Mouse (Mus musculus) spleen, postnatal 14 days (tissue): ENCODE measurements around the gene St6galnac3.
A peak's percentile ranks its signal among the peaks of the same experiment; 100 is the strongest.

Experiments used
- DNase-seq, 2 experiments: peaks; one replicate each; pipeline ENCODE4 v3.0.0; 2021 to 2022; ENCODE audit warnings: low spot score in 2 of 2

Gene St6galnac3

GRCm38 (mm10) chr3:153291406-153292045 lies 433.4 kb downstream of the St6galnac3 start:
- no peak for DNase-seq

DNA sequence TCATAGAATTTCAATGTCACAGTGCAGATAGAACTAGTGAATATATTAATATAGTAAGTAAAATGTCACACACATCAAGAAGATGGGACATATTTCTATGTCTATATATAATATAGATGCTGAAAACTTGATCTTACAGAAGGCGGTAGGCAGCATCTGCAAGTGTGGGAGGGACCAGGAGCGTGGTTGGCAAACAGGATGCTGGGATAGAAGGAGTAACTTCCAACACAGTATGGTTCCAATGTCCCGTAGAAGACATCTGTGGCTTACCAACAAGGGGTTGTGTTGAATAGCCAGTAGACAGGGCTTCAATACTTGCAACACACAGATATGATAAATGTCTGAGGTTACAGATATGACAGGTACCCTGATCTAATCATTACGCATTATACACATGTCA lies 435.0 kb downstream of the St6galnac3 start:
- no peak for DNase-seq

DNA sequence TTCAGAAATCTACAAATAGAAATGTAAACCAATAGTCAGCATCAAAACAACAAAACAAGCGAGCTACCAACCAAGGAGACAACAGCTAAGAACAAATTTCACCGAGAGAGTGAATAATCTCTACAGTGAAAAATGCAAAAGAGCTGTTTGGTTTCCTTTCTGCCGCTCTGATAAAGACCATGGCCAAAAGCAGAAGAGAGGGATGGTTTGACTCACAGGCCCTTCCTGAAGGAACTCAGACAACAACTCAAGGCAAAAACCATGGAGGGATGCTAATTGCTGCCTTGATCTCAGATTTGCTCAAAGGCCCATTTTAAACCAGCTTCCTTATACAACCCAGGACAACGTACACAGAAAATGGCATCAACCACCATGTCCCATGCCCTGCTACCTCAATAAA lies 437.4 kb downstream of the St6galnac3 start:
- DNase-seq, result no peak

DNA sequence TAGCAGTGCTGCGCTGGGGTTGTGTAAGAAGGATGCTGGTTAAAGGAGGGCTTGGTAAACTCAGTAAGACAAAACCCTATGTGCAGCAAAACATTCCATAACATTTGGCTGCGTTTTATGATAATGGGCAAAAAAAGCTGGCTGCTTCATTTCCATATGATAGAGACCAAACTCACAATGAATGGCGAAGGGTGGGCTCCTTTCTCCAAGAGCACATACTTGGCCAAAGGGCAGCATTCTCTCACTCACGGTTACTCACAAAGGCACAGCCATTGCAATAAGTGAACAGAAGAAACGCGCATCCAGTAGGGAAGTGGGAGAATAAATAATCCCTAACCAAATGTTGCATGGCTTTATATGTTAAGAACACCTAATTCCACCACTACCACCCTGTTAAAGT lies 437.9 kb downstream of the St6galnac3 start:
- DNase-seq, result no peak

- DNase-seq, result no peak
These were observed 442.7 kb downstream of the St6galnac3 start for GRCm38 (mm10) chr3:153282123-153282765.

- DNase-seq, result no peak
These were observed 446.7 kb downstream of the St6galnac3 start for GRCm38 (mm10) chr3:153278249-153278648.

GRCm38 (mm10) chr3:153277389-153277999 lies 447.5 kb downstream of the St6galnac3 start:
- DNase-seq, result no peak

DNA sequence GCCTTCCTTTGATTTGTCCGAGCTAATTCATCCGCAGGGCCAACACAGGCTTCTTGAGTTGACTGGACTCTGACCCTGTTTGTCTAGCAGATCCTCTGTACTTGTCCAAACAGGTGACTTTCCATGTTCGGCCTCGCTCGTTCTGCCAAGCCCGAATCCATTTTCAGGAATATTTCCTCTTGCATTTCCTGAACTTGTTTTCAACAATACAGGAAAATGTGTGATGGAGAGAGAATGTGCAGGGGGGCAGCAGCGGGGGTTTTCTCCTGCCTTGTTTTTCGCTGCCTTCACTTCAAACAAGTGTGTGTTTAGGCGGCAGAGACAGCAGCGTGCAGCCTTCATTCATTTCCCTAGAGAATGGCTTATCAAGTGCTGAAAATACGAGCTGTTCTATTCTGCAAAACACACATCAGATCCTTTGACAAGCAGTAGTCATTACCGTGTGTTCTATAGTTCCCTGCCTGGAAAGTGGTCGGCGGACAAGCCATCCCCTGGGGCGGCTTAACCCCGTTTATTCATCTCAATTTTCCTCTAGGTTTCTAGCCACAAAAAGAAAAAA lies 448.1 kb downstream of the St6galnac3 start:
- no peak for DNase-seq

- DNase-seq, result no peak
These were observed 448.7 kb downstream of the St6galnac3 start for GRCm38 (mm10) chr3:153276101-153276829.

GRCm38 (mm10) chr3:153272241-153272640 lies 452.7 kb downstream of the St6galnac3 start:
- DNase-seq, result no peak

DNA sequence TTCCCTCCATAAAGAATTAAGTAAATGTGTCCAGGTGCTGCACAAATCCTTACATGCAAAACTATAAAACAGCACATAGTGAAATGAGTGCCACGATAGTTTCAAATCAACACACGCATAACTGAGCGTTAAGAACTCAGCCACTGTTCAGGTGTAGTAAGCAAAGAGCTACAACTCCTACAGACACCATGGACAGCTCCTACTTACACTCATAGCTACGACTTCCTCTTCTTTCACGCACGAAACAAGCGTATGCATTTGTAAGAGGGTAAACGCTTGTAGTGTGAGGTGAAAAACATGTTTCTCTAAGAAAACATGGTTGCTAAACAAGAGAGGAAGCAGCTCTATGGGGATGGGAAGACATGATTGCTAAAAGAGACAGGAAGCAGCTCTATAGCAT lies 457.6 kb downstream of the St6galnac3 start:
- DNase-seq, result no peak

GRCm38 (mm10) chr3:153261985-153262384 lies 463.0 kb downstream of the St6galnac3 start:
- DNase-seq, result no peak

GRCm38 (mm10) chr3:153260225-153260933 lies 464.6 kb downstream of the St6galnac3 start:
- no peak for DNase-seq

- DNase-seq, result no peak
These were observed 469.1 kb downstream of the St6galnac3 start for GRCm38 (mm10) chr3:153255910-153256309.

DNA sequence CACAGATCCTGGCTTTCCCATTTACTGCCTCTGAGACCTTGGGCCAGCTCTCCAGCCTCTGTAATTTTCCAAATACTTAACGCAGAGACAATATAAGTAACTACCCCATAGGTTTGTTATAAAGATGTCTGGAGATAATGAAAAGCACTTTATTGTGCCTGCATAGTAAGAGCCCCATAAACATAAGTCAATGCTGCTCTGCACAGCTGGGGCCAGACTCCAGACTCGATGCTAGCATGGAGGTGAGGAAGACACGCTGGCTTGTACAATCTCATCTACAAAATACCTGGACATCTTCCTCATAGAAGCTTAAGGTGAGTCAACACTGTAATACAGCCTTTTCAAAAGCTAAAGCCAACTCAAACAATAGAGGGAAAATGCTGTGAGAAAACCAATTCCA lies 473.3 kb downstream of the St6galnac3 start:
- DNase-seq, result no peak

DNA sequence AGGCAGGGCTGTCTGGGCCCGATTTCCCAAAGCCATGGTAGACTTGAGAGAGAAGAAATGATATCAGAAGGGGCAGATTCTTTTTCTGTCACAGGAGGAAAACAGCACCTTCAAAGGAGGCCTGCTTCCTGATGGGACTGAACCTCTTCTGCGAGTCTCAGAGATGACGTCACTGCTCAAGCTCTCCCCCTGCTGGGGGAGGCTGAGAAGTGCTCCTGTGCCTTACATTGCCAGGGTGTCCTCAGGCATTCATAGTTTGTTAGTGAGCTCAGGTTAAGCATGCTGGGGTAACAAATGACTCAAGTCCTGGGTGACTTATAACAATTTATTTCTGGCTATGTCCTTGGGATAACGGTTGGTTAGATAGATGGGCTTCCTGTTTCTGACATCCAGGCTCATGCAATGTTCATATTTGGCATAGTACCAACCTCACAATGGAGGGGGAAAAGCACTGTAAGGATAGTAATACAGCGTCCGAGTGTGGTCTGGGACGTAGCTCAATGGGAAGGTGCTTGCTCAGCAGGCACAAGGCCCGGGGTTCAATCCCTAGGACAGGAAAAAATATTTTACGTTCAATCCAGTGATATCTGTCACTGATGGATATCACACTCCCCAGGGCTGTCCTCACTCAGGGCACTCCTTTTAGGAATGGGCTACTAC lies 474.2 kb downstream of the St6galnac3 start:
- DNase-seq, result peak; percentile 61 to 64

- DNase-seq, result no peak
These were observed 476.1 kb downstream of the St6galnac3 start for GRCm38 (mm10) chr3:153248866-153249265.

DNA sequence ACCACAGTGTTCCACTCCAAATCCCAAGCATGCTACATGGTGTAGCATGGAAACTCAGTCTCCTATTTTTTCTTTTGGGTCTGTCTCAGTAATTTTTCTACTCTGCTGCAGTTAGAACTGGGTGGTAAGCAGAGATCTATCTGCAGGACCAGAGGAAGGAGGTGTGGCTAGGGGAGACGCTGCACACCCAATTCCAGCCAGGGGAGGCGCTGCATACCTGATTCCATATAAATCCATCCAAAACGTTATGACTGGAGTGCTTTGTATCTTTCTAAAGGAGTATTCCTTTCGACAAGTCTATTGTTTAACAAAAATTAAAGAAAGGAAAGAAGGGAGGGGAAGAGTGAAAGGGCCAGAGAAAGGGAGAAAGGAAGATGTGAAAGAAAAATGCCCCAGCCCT lies 476.9 kb downstream of the St6galnac3 start:
- DNase-seq, result no peak

DNA sequence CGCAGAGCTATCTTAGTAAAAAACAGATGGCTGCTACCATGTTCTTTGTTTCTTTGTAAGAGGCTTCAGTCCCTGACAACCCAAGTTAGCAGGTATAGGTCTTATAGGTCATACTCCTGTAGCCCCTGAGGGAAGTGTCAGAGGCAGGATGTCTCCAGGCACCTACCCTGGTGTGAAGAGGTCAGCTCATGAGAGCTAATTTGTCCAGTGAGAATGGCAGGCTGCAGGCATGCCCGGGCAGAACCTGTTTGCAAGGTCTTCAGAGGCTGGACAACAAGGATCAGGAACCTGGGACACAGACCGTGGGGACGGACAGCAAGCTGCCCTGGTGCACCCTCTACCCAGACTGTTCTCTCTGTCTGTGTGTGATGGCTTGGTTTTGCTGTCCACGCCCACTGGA lies 482.4 kb downstream of the St6galnac3 start:
- DNase-seq, result no peak

DNA sequence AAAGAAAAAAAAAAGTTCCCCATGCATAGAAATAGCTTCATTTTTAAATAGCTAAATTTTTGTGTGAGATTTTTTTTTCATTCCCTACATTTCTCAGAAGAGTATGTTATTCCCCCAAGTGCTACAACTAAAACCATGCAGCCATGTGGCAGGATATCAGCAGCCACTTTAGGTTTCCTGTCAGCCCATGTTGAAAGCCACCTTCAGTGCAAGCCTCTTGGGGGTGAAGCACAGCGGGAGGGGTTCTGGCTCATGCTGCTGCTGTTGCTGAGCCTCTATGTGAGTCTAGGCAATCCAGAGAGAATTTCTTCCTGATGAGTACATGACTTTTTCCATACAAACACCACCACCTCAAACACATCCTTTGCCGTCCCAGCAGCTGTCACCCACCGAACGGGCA lies 483.8 kb downstream of the St6galnac3 start:
- DNase-seq, result no peak

DNA sequence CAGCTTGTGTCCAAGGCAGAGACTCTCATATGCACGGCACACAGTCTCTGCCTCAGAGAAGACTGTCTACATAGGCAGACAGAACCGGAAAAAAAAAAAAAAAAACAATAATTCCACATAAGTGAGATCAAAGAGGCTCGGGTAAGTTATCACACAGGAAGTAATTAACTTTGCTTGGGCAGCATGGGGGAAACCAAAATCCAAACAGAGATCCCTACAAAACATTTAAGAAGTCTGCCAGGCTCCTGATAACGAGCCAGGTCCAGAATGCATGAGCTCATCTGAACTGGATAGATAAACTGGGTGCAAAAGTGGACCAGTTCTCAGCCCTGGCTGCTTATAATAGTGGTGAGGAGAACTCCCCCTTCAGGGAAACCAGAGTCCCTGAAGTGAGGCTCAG lies 484.6 kb downstream of the St6galnac3 start:
- DNase-seq, result no peak
